Mouse (Mus musculus) C2C12 (cell line): ENCODE data around the gene Ranbp3l.

ENCODE experiments used
- CTCF ChIP-seq: IDR thresholded peaks from one replicate; pipeline ENCODE4 v1.5.1; 2011; ENCODE audit not compliant: control insufficient read depth, insufficient read depth, insufficient read length
- MAX ChIP-seq: IDR thresholded peaks from one replicate; pipeline ENCODE4 v1.6.1; 2011; ENCODE audit warnings: mild to moderate bottlenecking, control low read depth
- MYOG ChIP-seq: IDR thresholded peaks from one replicate; pipeline ENCODE4 v1.6.1; 2011; ENCODE audit not compliant: control insufficient read depth, insufficient read length; ENCODE audit errors: extremely low read depth

DNA sequence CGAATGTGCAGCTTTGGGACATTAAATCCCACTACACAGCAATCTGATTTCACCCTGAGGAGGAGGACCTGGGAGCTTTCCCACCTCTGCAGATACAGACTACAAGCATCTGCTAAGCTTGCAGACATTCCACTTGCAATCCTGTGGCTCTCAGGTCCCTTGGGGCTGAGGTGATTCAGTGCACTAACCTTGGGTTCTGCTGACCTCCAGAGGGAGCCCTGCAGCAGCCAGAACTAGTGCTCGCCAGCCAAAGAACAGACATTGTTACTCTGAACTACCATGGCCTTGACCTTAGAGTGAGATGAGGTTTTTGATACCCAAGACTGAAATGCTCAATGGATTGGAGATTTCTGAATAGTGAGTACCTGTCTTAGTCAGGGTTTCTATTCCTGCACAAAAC is 4.4 kb upstream of the Ranbp3l start:
- TF ChIP-seq CTCF (peak; percentile 66), MYOG (no peak), MAX (no peak)
